Mouse (Mus musculus) intestine, postnatal 0 days (tissue): Measurements from ENCODE around the gene C2. TPM values are rescaled to one million over a fixed set of nuclear protein-coding genes. Genes with fewer than 3 reads are reported as not detected.

Experiments
- ATAC-seq: fragments of 200-750 bp; cut with Nextera tagmentation; 2 replicates; pipeline ENCODE4 v1.8.0; 2017; ENCODE audit warnings: mild to moderate bottlenecking, moderate TSS enrichment, moderate library complexity
- H3K27ac ChIP-seq: fragments of 300-500 bp; sonication (generic); 2 replicates; pipeline ENCODE4 v1.5.1; 2014; ENCODE audit warnings: mild to moderate bottlenecking, low read depth, low read length, moderate library complexity
- H3K27me3 ChIP-seq: fragments of 300-500 bp; sonication (generic); replicated peaks from 2 replicates; pipeline ENCODE4 v1.6.1; 2014; ENCODE audit warnings: low read length, mixed read lengths; ENCODE audit not compliant: control insufficient read depth, insufficient read depth
- H3K36me3 ChIP-seq: fragments of 300-500 bp; sonication (generic); 2 replicates; pipeline ENCODE4 v1.6.1; 2014; ENCODE audit warnings: mild to moderate bottlenecking, moderate library complexity; ENCODE audit not compliant: control insufficient read depth, insufficient read depth
- H3K4me1 ChIP-seq: fragments of 300-500 bp; sonication (generic); replicated peaks from 2 replicates; pipeline ENCODE4 v1.6.1; 2014; ENCODE audit warnings: antibody characterized with exemption, low read length, mixed read lengths; ENCODE audit not compliant: control insufficient read depth, insufficient read depth
- H3K4me2 ChIP-seq: fragments of 300-500 bp; sonication (generic); replicated peaks from 2 replicates; pipeline ENCODE4 v1.6.1; 2014; ENCODE audit warnings: low read depth, mild to moderate bottlenecking, moderate library complexity
- H3K4me3 ChIP-seq: fragments of 300-500 bp; sonication (generic); 2 replicates; pipeline ENCODE4 v1.5.1; 2014; ENCODE audit warnings: low read depth, low read length
- H3K9ac ChIP-seq: fragments of 300-500 bp; sonication (generic); 2 replicates; pipeline ENCODE4 v1.6.1; 2014; ENCODE audit warnings: mild to moderate bottlenecking, low read depth, low read length
- H3K9me3 ChIP-seq: fragments of 300-500 bp; sonication (generic); 2 replicates; pipeline ENCODE4 v1.6.1; 2016; ENCODE audit warnings: mixed run types; ENCODE audit not compliant: control insufficient read depth
- CTCF ChIP-seq: sonication (generic); IDR thresholded peaks from 2 replicates; pipeline ENCODE4 v1.5.1; 2016; ENCODE audit warnings: low read depth, mild to moderate bottlenecking, control low read depth, antibody characterized with exemption, moderate library complexity
- WGBS: fragments of 180-500 bp; shearing (Covaris S2); extraction: QIAGEN DNeasy Blood & Tissue Kit; methylation state at CpG from one replicate; pipeline ENCODE4 v1.1.7; 2014; 5-methylcytosine and 5-hydroxymethylcytosine counted together
- polyA plus RNA-seq: library from polyadenylated mRNA; unstranded; fragments of >200 nt; fragmentation: Nextera tagmentation; extraction: Ambion mirVana; gene quantifications from 2 replicates; pipeline ENCODE4 v1.2.1, GENCODE M21; 2015

C2 gene
- polyA plus RNA-seq, 1 experiment from 2014 or later: 60.3 TPM

GRCm38 (mm10) chr17:34928841-34929240 lies 30.8 kb upstream of the C2 start:
- TF ChIP-seq CTCF: no peak
- Histone ChIP-seq H3K9ac (no peak overlapping the region), H3K36me3 (peaks cover 24% of the 10 kb centered on the region; the same call in 1 of the 2 replicates), H3K4me2 (no peak overlapping the region), H3K27me3 (no peaks in the 10 kb centered on the region), H3K9me3 (no peaks in the 10 kb centered on the region), H3K4me3 (no peak overlapping the region), H3K4me1 (no peaks in the 10 kb centered on the region), H3K27ac (no peak overlapping the region)
- WGBS: 68% methylated on average over 4 of the region's 4 CpGs
- ATAC-seq: no peak

GRCm38 (mm10) chr17:34927306-34928019 lies 29.4 kb upstream of the C2 start:
- Histone ChIP-seq H3K27ac (no peak overlapping the region), H3K27me3 (no peaks in the 10 kb centered on the region), H3K9ac (no peak overlapping the region), H3K4me2 (no peak overlapping the region), H3K9me3 (no peaks in the 10 kb centered on the region), H3K36me3 (peaks cover 14% of the 10 kb centered on the region; the same call in 1 of the 2 replicates), H3K4me3 (no peak overlapping the region), H3K4me1 (no peaks in the 10 kb centered on the region)
- no peak for ATAC-seq
- TF ChIP-seq CTCF: no peak
- WGBS: 86% methylated on average over 18 of the region's 18 CpGs

GRCm38 (mm10) chr17:34924258-34924657 lies 26.2 kb upstream of the C2 start:
- TF ChIP-seq CTCF: no peak
- H3K27ac ChIP-seq: no peak overlapping the region
- no peaks in the 10 kb centered on the region for H3K4me1 ChIP-seq
- no peaks in the 10 kb centered on the region for H3K9me3 ChIP-seq
- no peak overlapping the region for H3K4me2 ChIP-seq
- H3K36me3 ChIP-seq: peaks cover 35% of the 10 kb centered on the region; the same call in 1 of the 2 replicates
- H3K27me3 ChIP-seq: no peaks in the 10 kb centered on the region
- 76% methylated on average over 5 of the region's 5 CpGs for WGBS
- H3K4me3 ChIP-seq: no peak overlapping the region
- ATAC-seq: no peak
- no peak overlapping the region for H3K9ac ChIP-seq

- WGBS: 44% methylated on average over 6 of the region's 6 CpGs
- H3K4me3 ChIP-seq: no peak overlapping the region
- peak; percentile 56 for TF ChIP-seq CTCF
- no peaks in the 10 kb centered on the region for H3K4me1 ChIP-seq
- no peaks in the 10 kb centered on the region for H3K27me3 ChIP-seq
- no peak overlapping the region for H3K27ac ChIP-seq
- H3K36me3 ChIP-seq: peaks cover 27% of the 10 kb centered on the region; the same call in 1 of the 2 replicates
- no peaks in the 10 kb centered on the region for H3K9me3 ChIP-seq
- H3K4me2 ChIP-seq: no peak overlapping the region
- 0 out of 2 replicates have a peak, but pooled peaks have one; percentile 11 for ATAC-seq
- H3K9ac ChIP-seq: no peak overlapping the region
Observed at GRCm38 (mm10) chr17:34922939-34923338, 24.9 kb upstream of the C2 start.

GRCm38 (mm10) chr17:34917188-34917587 lies 19.1 kb upstream of the C2 start:
- Histone ChIP-seq H3K4me3 (no peak overlapping the region), H3K9me3 (no peaks in the 10 kb centered on the region), H3K27ac (no peak overlapping the region), H3K27me3 (no peaks in the 10 kb centered on the region), H3K9ac (no peak overlapping the region), H3K36me3 (peaks cover 33% of the 10 kb centered on the region), H3K4me2 (peak overlapping the region; percentile 6; the same call in 1 of the 2 replicates), H3K4me1 (no peaks in the 10 kb centered on the region; the same call in 1 of the 2 replicates)
- no peak for ATAC-seq
- TF ChIP-seq CTCF: no peak
- 67% methylated on average over 9 of the region's 9 CpGs for WGBS

GRCm38 (mm10) chr17:34916316-34916715 lies 18.3 kb upstream of the C2 start:
- peaks cover 3% of the 10 kb centered on the region; the same call in 1 of the 2 replicates for H3K4me1 ChIP-seq
- H3K9me3 ChIP-seq: no peaks in the 10 kb centered on the region
- TF ChIP-seq CTCF: no peak
- no peak overlapping the region for H3K4me3 ChIP-seq
- H3K27me3 ChIP-seq: no peaks in the 10 kb centered on the region
- WGBS: 88% methylated on average over 5 of the region's 5 CpGs
- H3K4me2 ChIP-seq: peak overlapping the region; percentile 69
- no peak overlapping the region for H3K27ac ChIP-seq
- H3K36me3 ChIP-seq: peaks cover 35% of the 10 kb centered on the region
- no peak overlapping the region; the same call in 1 of the 2 replicates for H3K9ac ChIP-seq
- ATAC-seq: no peak
